Mouse (Mus musculus): ENCODE data around the gene Atp2b1. TPM values are rescaled to one million over a fixed set of nuclear protein-coding genes. Genes with fewer than 3 reads are reported as not detected.
"Not testable (repeated sequence)": the region's sequence is repeated elsewhere in the genome, so short reads cannot be mapped to it uniquely, and the experiment has no call there.

Atp2b1 gene
- polyA plus RNA-seq, 1 experiment from 2014 or later = 330 TPM

DNA sequence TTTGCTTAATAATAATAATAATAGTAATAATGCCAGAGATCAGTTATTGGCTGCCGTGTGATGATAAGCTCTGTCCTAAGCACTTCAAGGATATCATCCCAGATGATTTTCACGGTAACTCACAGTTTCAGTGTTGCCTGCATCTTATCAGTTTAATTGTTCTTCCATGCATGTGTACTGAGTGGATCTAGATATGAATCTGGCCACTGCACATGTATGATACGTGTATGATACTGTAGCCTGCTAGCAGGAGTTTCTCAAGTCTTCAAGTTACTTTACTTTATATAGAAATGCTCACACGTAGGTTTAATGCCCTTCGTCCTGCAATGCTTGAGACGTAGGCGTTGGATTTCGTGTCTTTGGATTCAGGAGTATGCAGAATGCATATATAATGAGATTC, 65.7 kb downstream of the Atp2b1 start:
- H3K27me3 ChIP-seq (replicated peaks; ENCODE audit: control insufficient read depth, insufficient read depth, low read length) = no peaks in the 10 kb centered on the region
- no peak overlapping the region for H3K4me2 ChIP-seq (ENCODE audit: low read length)
- WGBS = 71% methylated on average over 8 of the region's 8 CpGs
- H3K36me3 ChIP-seq (ENCODE audit: control insufficient read depth, insufficient read depth, low read length) = no peaks in the 10 kb centered on the region
- H3K9ac ChIP-seq (ENCODE audit: low read depth, low read length) = no peak overlapping the region
- no peak for ATAC-seq
- H3K27ac ChIP-seq (ENCODE audit: low read depth, low read length) = no peak overlapping the region
- no peaks in the 10 kb centered on the region for H3K4me1 ChIP-seq (ENCODE audit: control insufficient read depth, insufficient read depth, low read depth, low read length)
- H3K4me3 ChIP-seq (ENCODE audit: low read length) = no peak overlapping the region
- H3K9me3 ChIP-seq (ENCODE audit: control insufficient read depth, low read length) = no peaks in the 10 kb centered on the region

DNA sequence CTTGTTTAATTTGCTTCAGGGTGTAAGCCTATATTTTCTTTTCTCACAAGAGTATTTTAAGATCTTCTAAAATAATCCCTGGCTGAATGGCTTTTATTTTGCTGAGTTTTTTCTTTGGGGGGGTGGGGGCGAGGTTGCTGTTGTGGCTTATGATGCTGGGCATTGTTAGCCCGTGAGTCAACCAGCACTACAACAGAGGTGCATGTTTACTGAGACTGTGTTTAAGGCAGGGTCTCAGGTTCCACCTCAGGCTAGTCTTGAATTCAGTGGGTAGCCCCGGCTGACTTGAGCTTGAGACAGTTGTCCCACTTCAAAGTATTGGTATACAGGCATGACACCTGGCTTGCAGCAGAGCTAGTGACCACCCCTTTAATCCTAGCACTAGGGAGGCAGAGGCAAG, 77.8 kb downstream of the Atp2b1 start:
- WGBS = 95% methylated on average over 3 of the region's 3 CpGs
- no peak for ATAC-seq

DNA sequence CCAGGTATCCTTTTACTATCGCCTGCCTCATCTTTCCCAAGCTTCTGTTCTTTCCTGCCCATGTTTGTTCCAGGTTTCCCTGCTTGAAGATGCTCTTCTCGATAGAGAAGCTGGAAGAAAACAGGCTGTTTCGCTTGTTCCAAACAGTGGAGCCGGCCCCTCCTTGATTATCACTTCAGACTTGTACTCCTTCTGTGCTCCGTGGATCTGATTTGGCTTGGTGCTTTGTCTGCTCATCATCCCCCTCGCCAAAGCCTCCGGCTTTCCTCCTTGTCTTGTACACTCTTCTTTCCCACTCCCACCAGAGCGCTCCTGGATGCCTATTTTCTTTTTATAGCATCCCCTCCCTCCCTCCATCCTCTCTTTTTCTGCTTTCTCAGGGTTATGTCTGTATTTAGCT, 79.0 kb downstream of the Atp2b1 start:
- 93% methylated on average over 8 of the region's 8 CpGs for WGBS
- no peak overlapping the region for H3K4me3 ChIP-seq (ENCODE audit: low read length)
- no peaks in the 10 kb centered on the region for H3K27me3 ChIP-seq (replicated peaks; ENCODE audit: control insufficient read depth, insufficient read depth, low read length)
- H3K4me2 ChIP-seq (ENCODE audit: low read length) = no peak overlapping the region
- no peaks in the 10 kb centered on the region for H3K9me3 ChIP-seq (ENCODE audit: control insufficient read depth, low read length)
- no peaks in the 10 kb centered on the region for H3K4me1 ChIP-seq (ENCODE audit: control insufficient read depth, insufficient read depth, low read depth, low read length)
- H3K36me3 ChIP-seq (ENCODE audit: control insufficient read depth, insufficient read depth, low read length) = peaks cover 20% of the 10 kb centered on the region
- H3K9ac ChIP-seq (ENCODE audit: low read depth, low read length) = no peak overlapping the region
- H3K27ac ChIP-seq (ENCODE audit: low read depth, low read length) = no peak overlapping the region
- no peak for ATAC-seq

More for the DNA sequence above, 77.8 kb downstream of the Atp2b1 start:
- H3K27ac ChIP-seq (ENCODE audit: low read depth, low read length) = no peak overlapping the region
- H3K9ac ChIP-seq (ENCODE audit: low read depth, low read length) = no peak overlapping the region
- H3K4me1 ChIP-seq (ENCODE audit: control insufficient read depth, insufficient read depth, low read depth, low read length) = no peaks in the 10 kb centered on the region
- no peak overlapping the region for H3K4me2 ChIP-seq (ENCODE audit: low read length)
- no peak overlapping the region for H3K4me3 ChIP-seq (ENCODE audit: low read length)
- no peaks in the 10 kb centered on the region for H3K9me3 ChIP-seq (ENCODE audit: control insufficient read depth, low read length)
- H3K27me3 ChIP-seq (replicated peaks; ENCODE audit: control insufficient read depth, insufficient read depth, low read length) = no peaks in the 10 kb centered on the region
- peaks cover 22% of the 10 kb centered on the region for H3K36me3 ChIP-seq (ENCODE audit: control insufficient read depth, insufficient read depth, low read length)

DNA sequence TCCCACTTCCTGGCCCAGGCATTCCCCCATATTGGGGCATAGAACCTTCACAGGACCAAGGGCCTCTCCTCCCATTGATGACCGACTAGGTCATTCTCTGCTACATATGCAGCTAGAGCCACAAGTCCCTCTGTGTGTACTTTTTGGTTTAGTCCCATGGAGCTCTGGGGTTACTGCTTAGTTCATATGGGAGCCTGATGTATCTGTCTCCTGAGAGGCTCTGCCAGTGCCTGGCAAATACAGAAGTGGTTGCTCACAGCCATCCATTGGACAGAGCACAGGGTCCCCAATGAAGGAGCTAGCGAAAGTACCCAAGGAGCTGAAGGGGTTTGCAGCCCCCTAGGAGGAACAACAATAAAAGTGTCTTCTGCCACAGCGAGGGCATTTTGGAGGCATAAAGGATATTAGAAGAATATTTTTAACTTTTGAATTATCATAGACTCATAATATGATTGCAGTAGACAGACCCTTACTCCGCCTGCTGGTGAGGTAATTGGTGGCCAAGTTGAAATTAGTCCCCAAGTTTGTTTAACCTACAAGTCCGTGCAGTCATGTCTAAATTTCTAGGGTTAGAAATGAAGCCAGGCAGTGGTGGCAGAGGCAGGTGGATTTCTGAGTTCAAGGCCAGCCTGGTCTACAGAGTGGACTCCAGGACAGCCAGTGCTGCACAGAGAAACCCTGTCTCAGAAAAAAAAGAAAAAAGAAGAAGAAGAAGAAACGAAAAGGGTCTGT, 81.0 kb downstream of the Atp2b1 start:
- WGBS = 88% methylated on average over 6 of the region's 6 CpGs
- ATAC-seq; H3K27ac ChIP-seq (ENCODE audit: low read depth, low read length); H3K9me3 ChIP-seq (ENCODE audit: control insufficient read depth, low read length); H3K9ac ChIP-seq (ENCODE audit: low read depth, low read length); H3K4me3 ChIP-seq (ENCODE audit: low read length); H3K4me2 ChIP-seq (ENCODE audit: low read length); H3K27me3 ChIP-seq (replicated peaks; ENCODE audit: control insufficient read depth, insufficient read depth, low read length); H3K4me1 ChIP-seq (ENCODE audit: control insufficient read depth, insufficient read depth, low read depth, low read length): not testable (repeated sequence)
- H3K36me3 ChIP-seq (ENCODE audit: control insufficient read depth, insufficient read depth, low read length) = peaks cover 26% of the 10 kb centered on the region

DNA sequence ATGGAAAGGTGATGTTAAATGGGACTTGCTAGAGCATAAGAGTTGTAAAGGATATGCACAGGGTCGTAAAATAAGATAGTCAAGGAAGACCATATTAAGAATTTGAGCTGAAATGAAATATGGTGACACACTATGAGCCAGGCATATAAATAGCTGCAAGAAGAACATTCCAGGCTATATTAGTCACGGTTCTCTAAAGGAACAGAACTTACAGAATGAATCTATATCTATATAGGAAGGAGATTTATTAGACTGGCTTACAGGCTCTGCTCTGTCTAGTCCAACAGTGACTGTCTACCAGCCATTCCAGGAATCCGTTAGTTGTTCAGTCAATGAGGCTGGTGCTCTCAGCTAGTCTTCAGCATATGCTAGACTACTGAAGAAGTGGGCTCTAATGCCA, 90.7 kb downstream of the Atp2b1 start:
- peaks cover 30% of the 10 kb centered on the region for H3K36me3 ChIP-seq (ENCODE audit: control insufficient read depth, insufficient read depth, low read length)

DNA sequence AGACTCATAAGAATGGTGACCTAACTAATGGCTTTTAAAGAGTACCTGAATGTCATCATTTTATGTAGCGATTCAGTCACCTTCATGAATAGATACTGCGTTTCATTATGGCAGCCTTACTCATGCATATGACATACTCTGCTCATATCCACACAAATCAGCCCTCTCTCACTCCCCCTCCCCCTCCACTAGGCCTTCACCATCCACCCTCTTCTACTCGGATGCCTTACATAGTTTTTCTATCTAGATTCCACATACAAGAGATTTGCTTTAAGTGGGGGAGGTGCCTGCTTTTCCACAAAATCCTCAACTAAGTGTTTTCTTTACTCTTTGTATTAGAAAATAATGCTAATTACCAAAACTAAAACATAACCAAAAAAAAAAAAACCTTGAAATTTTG, 96.9 kb downstream of the Atp2b1 start:
- no peak overlapping the region for H3K4me3 ChIP-seq (ENCODE audit: low read length)
- 78% methylated on average over 3 of the region's 3 CpGs for WGBS
- H3K36me3 ChIP-seq (ENCODE audit: control insufficient read depth, insufficient read depth, low read length) = peaks cover 23% of the 10 kb centered on the region

More for the DNA sequence above, 90.7 kb downstream of the Atp2b1 start:
- no peaks in the 10 kb centered on the region for H3K4me1 ChIP-seq (ENCODE audit: control insufficient read depth, insufficient read depth, low read depth, low read length)
- H3K4me3 ChIP-seq (ENCODE audit: low read length) = no peak overlapping the region
- H3K27ac ChIP-seq (ENCODE audit: low read depth, low read length) = no peak overlapping the region
- no peak overlapping the region for H3K9ac ChIP-seq (ENCODE audit: low read depth, low read length)
- no peaks in the 10 kb centered on the region for H3K9me3 ChIP-seq (ENCODE audit: control insufficient read depth, low read length)
- no peak for ATAC-seq
- over 99% methylated on average over 3 of the region's 3 CpGs for WGBS
- H3K4me2 ChIP-seq (ENCODE audit: low read length) = no peak overlapping the region
- no peaks in the 10 kb centered on the region for H3K27me3 ChIP-seq (replicated peaks; ENCODE audit: control insufficient read depth, insufficient read depth, low read length)

DNA sequence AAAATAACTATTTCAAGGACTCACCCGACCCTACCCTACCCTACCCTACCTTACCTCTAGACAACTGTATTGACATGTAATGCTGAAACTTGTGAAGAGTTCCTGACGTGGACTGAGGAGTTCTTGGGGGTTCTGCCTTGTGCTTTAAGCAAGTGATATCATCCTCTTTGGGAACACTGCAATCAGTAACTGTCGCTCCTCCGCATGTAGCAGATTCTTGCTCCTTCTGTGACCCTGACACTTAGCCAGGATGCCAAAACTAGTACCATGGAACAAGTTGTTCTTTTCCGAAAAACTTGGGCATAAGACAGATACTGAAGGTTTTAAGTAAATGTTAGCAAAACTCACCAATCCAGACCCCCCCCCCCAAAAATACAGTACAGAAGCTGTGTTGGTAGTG, 97.9 kb downstream of the Atp2b1 start:
- H3K9me3 ChIP-seq (ENCODE audit: control insufficient read depth, low read length) = no peaks in the 10 kb centered on the region
- H3K36me3 ChIP-seq (ENCODE audit: control insufficient read depth, insufficient read depth, low read length) = peaks cover 23% of the 10 kb centered on the region
- no peak for ATAC-seq
- no peak overlapping the region for H3K9ac ChIP-seq (ENCODE audit: low read depth, low read length)
- 87% methylated on average over 5 of the region's 5 CpGs for WGBS
- no peak overlapping the region for H3K4me3 ChIP-seq (ENCODE audit: low read length)
- H3K4me2 ChIP-seq (ENCODE audit: low read length) = no peak overlapping the region
- no peaks in the 10 kb centered on the region for H3K4me1 ChIP-seq (ENCODE audit: control insufficient read depth, insufficient read depth, low read depth, low read length)
- no peak overlapping the region for H3K27ac ChIP-seq (ENCODE audit: low read depth, low read length)
- no peaks in the 10 kb centered on the region for H3K27me3 ChIP-seq (replicated peaks; ENCODE audit: control insufficient read depth, insufficient read depth, low read length)

More for the DNA sequence above, 96.9 kb downstream of the Atp2b1 start:
- no peaks in the 10 kb centered on the region for H3K4me1 ChIP-seq (ENCODE audit: control insufficient read depth, insufficient read depth, low read depth, low read length)
- H3K27ac ChIP-seq (ENCODE audit: low read depth, low read length) = no peak overlapping the region
- H3K27me3 ChIP-seq (replicated peaks; ENCODE audit: control insufficient read depth, insufficient read depth, low read length) = no peaks in the 10 kb centered on the region
- H3K9ac ChIP-seq (ENCODE audit: low read depth, low read length) = no peak overlapping the region
- no peak overlapping the region for H3K4me2 ChIP-seq (ENCODE audit: low read length)
- no peak for ATAC-seq
- H3K9me3 ChIP-seq (ENCODE audit: control insufficient read depth, low read length) = no peaks in the 10 kb centered on the region

DNA sequence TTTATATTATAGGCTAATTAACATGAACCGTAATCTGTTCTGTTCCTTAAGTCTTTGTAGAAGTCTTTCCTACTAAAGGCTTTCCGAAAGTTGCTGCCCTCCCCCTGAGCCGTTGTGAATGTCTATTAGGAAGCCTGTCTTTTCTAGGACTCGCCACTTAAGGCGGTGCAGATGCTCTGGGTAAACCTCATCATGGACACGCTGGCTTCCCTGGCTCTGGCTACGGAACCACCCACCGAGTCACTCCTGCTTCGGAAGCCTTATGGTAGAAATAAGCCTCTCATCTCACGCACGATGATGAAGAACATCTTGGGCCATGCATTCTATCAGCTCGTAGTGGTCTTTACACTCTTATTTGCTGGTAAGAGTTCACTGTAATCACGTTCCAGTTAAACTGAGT, 100.5 kb downstream of the Atp2b1 start:
- Histone ChIP-seq H3K4me1 (ENCODE audit: control insufficient read depth, insufficient read depth, low read depth, low read length) (no peaks in the 10 kb centered on the region), H3K9me3 (ENCODE audit: control insufficient read depth, low read length) (no peaks in the 10 kb centered on the region), H3K27ac (ENCODE audit: low read depth, low read length) (no peak overlapping the region), H3K27me3 (replicated peaks; ENCODE audit: control insufficient read depth, insufficient read depth, low read length) (no peaks in the 10 kb centered on the region), H3K9ac (ENCODE audit: low read depth, low read length) (no peak overlapping the region), H3K4me3 (ENCODE audit: low read length) (no peak overlapping the region), H3K4me2 (ENCODE audit: low read length) (no peak overlapping the region), H3K36me3 (ENCODE audit: control insufficient read depth, insufficient read depth, low read length) (peaks cover 30% of the 10 kb centered on the region)
- 93% methylated on average over 13 of the region's 13 CpGs for WGBS
- no peak for ATAC-seq

DNA sequence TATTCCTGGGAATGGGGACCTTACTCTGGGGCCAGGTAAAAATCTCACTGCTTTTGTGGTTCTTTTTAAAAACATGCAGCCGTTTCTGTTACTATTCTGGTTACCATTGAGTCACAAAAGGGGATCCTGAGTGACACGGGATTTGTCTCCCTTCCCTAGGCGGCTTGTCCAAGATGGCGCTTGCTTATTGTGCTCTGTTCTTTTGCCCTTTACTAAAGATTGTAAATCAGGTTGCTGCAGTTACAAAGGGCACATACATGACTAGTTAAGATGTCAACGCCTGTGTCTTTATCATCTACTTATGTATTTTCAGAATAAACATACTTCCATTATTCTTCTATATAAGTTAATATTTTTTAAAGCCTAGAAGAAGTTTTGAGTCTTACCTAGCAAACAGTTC, 102.8 kb downstream of the Atp2b1 start:
- WGBS = 81% methylated on average over 5 of the region's 5 CpGs
- H3K4me1 ChIP-seq (ENCODE audit: control insufficient read depth, insufficient read depth, low read depth, low read length) = no peaks in the 10 kb centered on the region

More for the DNA sequence above, 102.8 kb downstream of the Atp2b1 start:
- Histone ChIP-seq H3K9me3 (ENCODE audit: control insufficient read depth, low read length) (no peaks in the 10 kb centered on the region), H3K4me3 (ENCODE audit: low read length) (no peak overlapping the region), H3K4me2 (ENCODE audit: low read length) (no peak overlapping the region), H3K9ac (ENCODE audit: low read depth, low read length) (no peak overlapping the region), H3K27ac (ENCODE audit: low read depth, low read length) (no peak overlapping the region), H3K36me3 (ENCODE audit: control insufficient read depth, insufficient read depth, low read length) (peaks cover 19% of the 10 kb centered on the region), H3K27me3 (replicated peaks; ENCODE audit: control insufficient read depth, insufficient read depth, low read length) (no peaks in the 10 kb centered on the region)
- no peak for ATAC-seq
